Mouse (Mus musculus) forebrain, embryonic 16.5 days (tissue): ENCODE results near the gene Cdkl5. TPM values are rescaled to one million over a fixed set of nuclear protein-coding genes. Genes with fewer than 3 reads are reported as not detected.
"Not testable (repeated sequence)": the region's sequence is repeated elsewhere in the genome, so short reads cannot be mapped to it uniquely, and the experiment has no call there.

Source experiments
- ATAC-seq: fragments of 200-750 bp; cut with Nextera tagmentation; 2 replicates; pipeline ENCODE4 v1.8.0; 2017; ENCODE audit warnings: mild to moderate bottlenecking, moderate library complexity
- H3K27ac ChIP-seq: fragments of 300-500 bp; sonication (generic); 2 replicates; pipeline ENCODE4 v1.5.1; 2014; ENCODE audit warnings: low read length, control low read depth
- H3K27me3 ChIP-seq: fragments of 300-500 bp; sonication (generic); replicated peaks from 2 replicates; pipeline ENCODE4 v1.6.1; 2014; ENCODE audit warnings: low read length; ENCODE audit not compliant: control insufficient read depth, insufficient read depth
- H3K36me3 ChIP-seq: fragments of 300-500 bp; sonication (generic); 2 replicates; pipeline ENCODE4 v1.6.1; 2014; ENCODE audit not compliant: control insufficient read depth, insufficient read depth
- H3K4me1 ChIP-seq: fragments of 300-500 bp; sonication (generic); replicated peaks from 2 replicates; pipeline ENCODE4 v1.6.1; 2014; ENCODE audit warnings: low read length; ENCODE audit not compliant: control insufficient read depth, insufficient read depth
- H3K4me2 ChIP-seq: fragments of 300-500 bp; sonication (generic); 2 replicates; pipeline ENCODE4 v1.6.1; 2014; ENCODE audit warnings: mild to moderate bottlenecking, low read length, control low read depth
- H3K4me3 ChIP-seq: fragments of 300-500 bp; sonication (generic); replicated peaks from 2 replicates; pipeline ENCODE4 v1.5.1; 2014; ENCODE audit warnings: mild to moderate bottlenecking, low read length, control low read depth
- H3K9ac ChIP-seq: fragments of 300-500 bp; sonication (generic); replicated peaks from 2 replicates; pipeline ENCODE4 v1.6.1; 2014; ENCODE audit warnings: low read depth, low read length, control low read depth
- H3K9me3 ChIP-seq: fragments of 300-500 bp; sonication (generic); 2 replicates; pipeline ENCODE4 v1.6.1; 2016; ENCODE audit warnings: low read length; ENCODE audit not compliant: control insufficient read depth
- WGBS: fragments of 180-500 bp; shearing (Covaris S2); extraction: QIAGEN DNeasy Blood & Tissue Kit; methylation state at CpG from one replicate; pipeline ENCODE4 v1.1.7; 2014; 5-methylcytosine and 5-hydroxymethylcytosine counted together
- polyA plus RNA-seq: library from polyadenylated mRNA; unstranded; fragments of >200 nt; fragmentation: Nextera tagmentation; extraction: Ambion mirVana; gene quantifications from 2 replicates; pipeline ENCODE4 v1.2.1, GENCODE M21; 2015

The Cdkl5 gene
- polyA plus RNA-seq, 1 experiment from 2014 or later = 7.4 TPM

- Histone ChIP-seq H3K27ac (peak overlapping the region; percentile 14; the same call in 1 of the 2 replicates), H3K4me1 (peaks cover 2% of the 10 kb centered on the region), H3K9ac (no peak overlapping the region), H3K36me3 (no peaks in the 10 kb centered on the region), H3K27me3 (0 out of 2 replicates have a peak, but pooled peaks cover 2% of the 10 kb centered on the region), H3K9me3 (no peaks in the 10 kb centered on the region), H3K4me3 (no peak overlapping the region), H3K4me2 (no peak overlapping the region)
- ATAC-seq = peak; percentile 72
- WGBS = 24% methylated on average over 1 of the region's 1 CpGs
Observed at GRCm38 (mm10) chrX:160773033-160773432, 221.5 kb downstream of the Cdkl5 start.

- 81% methylated on average over 5 of the region's 5 CpGs for WGBS
- not testable (repeated sequence) for H3K4me1 ChIP-seq, H3K27me3 ChIP-seq, H3K36me3 ChIP-seq, H3K4me3 ChIP-seq, H3K27ac ChIP-seq, H3K4me2 ChIP-seq, ATAC-seq, H3K9me3 ChIP-seq, H3K9ac ChIP-seq
Observed at GRCm38 (mm10) chrX:160769622-160770021, 224.9 kb downstream of the Cdkl5 start.

- Histone ChIP-seq H3K4me3 (peak within 1 kb of the TSS; percentile 46), H3K9me3 (no peaks in the 10 kb centered on the region), H3K4me1 (peaks cover 2% of the 10 kb centered on the region; the same call in 1 of the 2 replicates), H3K4me2 (peak within 1 kb of the TSS; percentile 46), H3K27me3 (0 out of 2 replicates have a peak, but pooled peaks cover 3% of the 10 kb centered on the region), H3K36me3 (no peaks in the 10 kb centered on the region), H3K9ac (no peak within 1 kb of the TSS), H3K27ac (no peak within 1 kb of the TSS)
- ATAC-seq = no peak
- WGBS = 72% methylated on average over 2 of the region's 2 CpGs
Observed at GRCm38 (mm10) chrX:160767713-160768112, 226.8 kb downstream of the Cdkl5 start, which contains the start of gene Rs1. TSS of gene Rs1 (plus strand) at chrX:160768013.

- ATAC-seq = peak; percentile 87
- Histone ChIP-seq H3K36me3 (no peaks in the 10 kb centered on the region), H3K4me1 (no peaks in the 10 kb centered on the region), H3K27ac (no peak overlapping the region), H3K9me3 (no peaks in the 10 kb centered on the region), H3K9ac (no peak overlapping the region), H3K4me3 (peak overlapping the region; percentile 46), H3K4me2 (peak overlapping the region; percentile 50), H3K27me3 (0 out of 2 replicates have a peak, but pooled peaks cover 3% of the 10 kb centered on the region)
- WGBS = 17% methylated on average over 15 of the region's 15 CpGs
Observed at GRCm38 (mm10) chrX:160766233-160766616, 228.3 kb downstream of the Cdkl5 start.

- H3K9ac ChIP-seq = peak overlapping the region; percentile 42; the same call in 1 of the 2 replicates
- peak overlapping the region; percentile 49 for H3K4me3 ChIP-seq
- H3K27me3 ChIP-seq = 0 out of 2 replicates have a peak, but pooled peaks cover 3% of the 10 kb centered on the region
- no peaks in the 10 kb centered on the region for H3K9me3 ChIP-seq
- WGBS = 28% methylated on average over 30 of the region's 30 CpGs
- peak overlapping the region; percentile 50 for H3K4me2 ChIP-seq
- no peaks in the 10 kb centered on the region for H3K36me3 ChIP-seq
- no peaks in the 10 kb centered on the region for H3K4me1 ChIP-seq
- ATAC-seq = peak; percentile 97
- H3K27ac ChIP-seq = no peak overlapping the region
Observed at GRCm38 (mm10) chrX:160765389-160766232, 228.9 kb downstream of the Cdkl5 start.

- H3K4me1 ChIP-seq = no peaks in the 10 kb centered on the region
- no peak for ATAC-seq
- 0 out of 2 replicates have a peak, but pooled peaks cover 4% of the 10 kb centered on the region for H3K27me3 ChIP-seq
- no peak overlapping the region for H3K27ac ChIP-seq
- 96% methylated on average over 8 of the region's 8 CpGs for WGBS
- H3K9me3 ChIP-seq = no peaks in the 10 kb centered on the region
- H3K9ac ChIP-seq = no peak overlapping the region
- no peak overlapping the region for H3K4me3 ChIP-seq
- no peak overlapping the region for H3K4me2 ChIP-seq
- H3K36me3 ChIP-seq = no peaks in the 10 kb centered on the region
Observed at GRCm38 (mm10) chrX:160750808-160751207, 243.7 kb downstream of the Cdkl5 start.

GRCm38 (mm10) chrX:160748653-160749052, 245.9 kb downstream of the Cdkl5 start:
- Histone ChIP-seq H3K9me3 (no peaks in the 10 kb centered on the region), H3K36me3 (no peaks in the 10 kb centered on the region), H3K27me3 (no peaks in the 10 kb centered on the region), H3K9ac (no peak overlapping the region), H3K4me3 (no peak overlapping the region), H3K4me2 (no peak overlapping the region), H3K4me1 (no peaks in the 10 kb centered on the region), H3K27ac (no peak overlapping the region)
- ATAC-seq = no peak
- 76% methylated on average over 1 of the region's 1 CpGs for WGBS

GRCm38 (mm10) chrX:160745399-160745798, 249.1 kb downstream of the Cdkl5 start:
- ATAC-seq = no peak
- Histone ChIP-seq H3K9ac (no peak overlapping the region), H3K9me3 (no peaks in the 10 kb centered on the region), H3K4me1 (no peaks in the 10 kb centered on the region), H3K4me2 (no peak overlapping the region), H3K27me3 (no peaks in the 10 kb centered on the region), H3K27ac (no peak overlapping the region), H3K4me3 (no peak overlapping the region), H3K36me3 (no peaks in the 10 kb centered on the region)
- WGBS = 96% methylated on average over 1 of the region's 1 CpGs

- Histone ChIP-seq H3K9me3 (no peaks in the 10 kb centered on the region), H3K27ac (no peak within 1 kb of the TSS), H3K4me1 (no peaks in the 10 kb centered on the region), H3K4me3 (no peak within 1 kb of the TSS), H3K4me2 (no peak within 1 kb of the TSS), H3K36me3 (no peaks in the 10 kb centered on the region), H3K9ac (no peak within 1 kb of the TSS), H3K27me3 (peaks cover 3% of the 10 kb centered on the region; the same call in 1 of the 2 replicates)
- no peak for ATAC-seq
- 76% methylated on average over 5 of the region's 5 CpGs for WGBS
Observed at GRCm38 (mm10) chrX:160735650-160736049, 258.9 kb downstream of the Cdkl5 start, which contains the start of gene Ppef1. TSS of gene Ppef1 (minus strand) at chrX:160735765.
